Mouse (Mus musculus) CH12.LX (cell line): ENCODE measurements around the gene Isg15. TPM values are rescaled to one million over a fixed set of nuclear protein-coding genes. Genes with fewer than 3 reads are reported as not detected.

Experiments used
- DNase-seq: peaks from one replicate; pipeline ENCODE4 v3.0.0-alpha.2; 2013; ENCODE audit errors: extremely low read depth
- H3K27ac ChIP-seq: 2 replicates; pipeline ENCODE4 v1.5.1; 2012; ENCODE audit warnings: low read depth, mild to moderate bottlenecking, control low read depth, moderate library complexity; ENCODE audit not compliant: insufficient read depth
- H3K27me3 ChIP-seq: replicated peaks from 2 replicates; pipeline ENCODE3; 2012; ENCODE audit warnings: inconsistent platforms
- H3K36me3 ChIP-seq, 2 experiments: replicated peaks in 1 of 2; 2 replicates each; pipeline versions ENCODE3 to v1.6.1; 2012; ENCODE audit warnings: inconsistent platforms in 1 of 2, low read length in 1 of 2, mild to moderate bottlenecking in 1 of 2, mixed read lengths in 1 of 2, moderate library complexity in 1 of 2; ENCODE audit not compliant: control insufficient read depth in 1 of 2, insufficient read depth in 1 of 2
- H3K4me1 ChIP-seq, 2 experiments: 2 replicates each; pipeline ENCODE4 v1.6.1; 2012; ENCODE audit warnings: inconsistent platforms in 1 of 2, moderate library complexity in 1 of 2; ENCODE audit not compliant: insufficient read depth in 2 of 2, control insufficient read depth in 1 of 2
- H3K4me2 ChIP-seq: 2 replicates; pipeline ENCODE4 v1.6.1; 2012; ENCODE audit warnings: low read depth, mild to moderate bottlenecking, control low read depth; ENCODE audit not compliant: poor library complexity, insufficient read depth, severe bottlenecking
- H3K4me3 ChIP-seq, 3 experiments: fragments of 150-350 bp in 1 of 3; sonication (generic) in 1 of 3; replicated peaks in 1 of 3; 2 replicates each; pipeline versions ENCODE3 to v1.5.1; 2011 to 2012; ENCODE audit warnings: low read depth in 2 of 3, low read length in 2 of 3, mild to moderate bottlenecking in 2 of 3, moderate library complexity in 2 of 3, control low read depth in 1 of 3, improper control_type of control experiment in 1 of 3, inconsistent platforms in 1 of 3, mixed read lengths in 1 of 3; ENCODE audit not compliant: poor library complexity in 1 of 3
- H3K79me2 ChIP-seq: replicated peaks from 2 replicates; pipeline ENCODE4 v1.6.1; 2012; ENCODE audit warnings: mild to moderate bottlenecking, moderate library complexity; ENCODE audit not compliant: control insufficient read depth, poor library complexity, insufficient read depth, severe bottlenecking; ENCODE audit errors: extremely low read depth
- H3K9ac ChIP-seq: 2 replicates; pipeline ENCODE4 v1.6.1; 2012; ENCODE audit warnings: low read depth, mild to moderate bottlenecking, control low read depth, moderate library complexity; ENCODE audit not compliant: insufficient read depth
- H3K9me3 ChIP-seq: replicated peaks from 2 replicates; pipeline ENCODE3; 2012; ENCODE audit warnings: low read length, inconsistent platforms, mixed read lengths
- BHLHE40 ChIP-seq: IDR thresholded peaks from 2 replicates; pipeline ENCODE4 v1.6.1; 2011; ENCODE audit warnings: mild to moderate bottlenecking, low read depth, low read length, improper control_type of control experiment
- CHD1 ChIP-seq: IDR thresholded peaks from 2 replicates; pipeline ENCODE4 v1.6.1; 2012; ENCODE audit warnings: low read depth, low read length, improper control_type of control experiment, inconsistent platforms
- CHD2 ChIP-seq: IDR thresholded peaks from 2 replicates; pipeline ENCODE4 v1.6.1; 2011; ENCODE audit warnings: low read length, improper control_type of control experiment
- CTCF ChIP-seq, 2 experiments: IDR thresholded peaks in 1 of 2; conservative IDR thresholded peaks in 1 of 2; 2 replicates each; pipeline ENCODE4 v1.5.1; 2011 to 2012; ENCODE audit warnings: low read depth in 2 of 2, low read length in 2 of 2, improper control_type of control experiment in 1 of 2, inconsistent platforms in 1 of 2, mild to moderate bottlenecking in 1 of 2, moderate library complexity in 1 of 2
- E2F4 ChIP-seq: IDR thresholded peaks from 2 replicates; pipeline ENCODE4 v1.6.1; 2011; ENCODE audit warnings: low read depth, low read length, improper control_type of control experiment; ENCODE audit not compliant: insufficient replicate concordance
- EP300 ChIP-seq: IDR thresholded peaks from 2 replicates; pipeline ENCODE4 v1.6.1; 2011; ENCODE audit warnings: low read length, improper control_type of control experiment
- ETS1 ChIP-seq: conservative IDR thresholded peaks from 2 replicates; pipeline ENCODE4 v1.6.1; 2012; ENCODE audit warnings: low read depth, mild to moderate bottlenecking, inconsistent platforms, low read length, improper control_type of control experiment, moderate library complexity
- GABPA ChIP-seq: IDR thresholded peaks from 2 replicates; pipeline ENCODE4 v1.6.1; 2012; ENCODE audit warnings: low read depth, low read length, improper control_type of control experiment, inconsistent platforms; ENCODE audit not compliant: insufficient replicate concordance
- HCFC1 ChIP-seq: IDR thresholded peaks from 2 replicates; pipeline ENCODE4 v1.6.1; 2012; ENCODE audit warnings: low read depth, mild to moderate bottlenecking, inconsistent platforms, low read length, improper control_type of control experiment
- JUND ChIP-seq: conservative IDR thresholded peaks from 2 replicates; pipeline ENCODE4 v1.6.1; 2011; ENCODE audit warnings: low read depth, low read length, improper control_type of control experiment
- KAT2A ChIP-seq: IDR thresholded peaks from 2 replicates; pipeline ENCODE4 v1.6.1; 2012; ENCODE audit warnings: low read length, improper control_type of control experiment, inconsistent platforms; ENCODE audit not compliant: insufficient replicate concordance
- MAFK ChIP-seq: IDR thresholded peaks from 2 replicates; pipeline ENCODE4 v1.6.1; 2011; ENCODE audit warnings: low read length, improper control_type of control experiment; ENCODE audit not compliant: insufficient replicate concordance
- MEF2A ChIP-seq: IDR thresholded peaks from 2 replicates; pipeline ENCODE4 v1.6.1; 2014; ENCODE audit warnings: low read depth, mild to moderate bottlenecking, inconsistent platforms, low read length, improper control_type of control experiment, borderline replicate concordance
- MYC ChIP-seq: IDR thresholded peaks from 2 replicates; pipeline ENCODE4 v1.6.1; 2011; ENCODE audit warnings: low read depth, mild to moderate bottlenecking, improper control_type of control experiment, low read length
- NRF1 ChIP-seq: IDR thresholded peaks from 2 replicates; pipeline ENCODE4 v1.6.1; 2014; ENCODE audit warnings: low read depth, mild to moderate bottlenecking, inconsistent platforms, low read length, improper control_type of control experiment, moderate library complexity
- PAX5 ChIP-seq: IDR thresholded peaks from 2 replicates; pipeline ENCODE4 v1.6.1; 2012; ENCODE audit warnings: low read length, inconsistent platforms, mixed read lengths
- POLR2A ChIP-seq: IDR thresholded peaks from 2 replicates; pipeline ENCODE4 v1.6.1; 2011; ENCODE audit warnings: low read depth, mild to moderate bottlenecking, improper control_type of control experiment, low read length
- SMC3 ChIP-seq: IDR thresholded peaks from 2 replicates; pipeline ENCODE4 v1.6.1; 2011; ENCODE audit warnings: low read depth, low read length, improper control_type of control experiment
- TCF12 ChIP-seq: IDR thresholded peaks from 2 replicates; pipeline ENCODE4 v1.6.1; 2014; ENCODE audit warnings: low read depth, mild to moderate bottlenecking, inconsistent platforms, low read length, improper control_type of control experiment
- ZC3H11A ChIP-seq: IDR thresholded peaks from 2 replicates; pipeline ENCODE4 v1.6.1; 2012; ENCODE audit warnings: low read depth, mild to moderate bottlenecking, inconsistent platforms, low read length, improper control_type of control experiment
- dilution Hi-C: fragments of 300-500 bp; cut with MboI; formaldehyde crosslinking; loops from 2 replicates; pipeline ENCODE4 v1.14.3; 2020; ENCODE audit warnings: low sequenced_read_pairs; ENCODE audit not compliant: extremely low pct_unique_long_range_greater_than_20kb, extremely low pct_ligation_motif_present
- in situ Hi-C: fragments of 300-500 bp; cut with MboI; formaldehyde crosslinking; loops from 3 replicates; pipeline ENCODE4 v1.14.3; 2019; ENCODE audit warnings: low sequenced_read_pairs, low pct_ligation_motif_present, low pct_unique_long_range_greater_than_20kb, mixed read lengths
- polyA plus RNA-seq: library from polyadenylated mRNA; unstranded; fragments of >175 nt; gene quantifications from 2 replicates; pipeline ENCODE4 v1.2.1, GENCODE M21; 2012; ENCODE audit warnings: low read depth; ENCODE audit not compliant: insufficient read length
- total RNA-seq, 2 experiments: library from RNA; depleted of rRNA; stranded (reverse); fragments of 300-350 nt in 1 of 2; fragments of >200 nt in 1 of 2; gene quantifications; 2 replicates each; pipeline ENCODE4 v1.2.3; 2012 to 2014

The Isg15 gene
- total and polyA plus RNA-seq, 3 experiments = 4.8 to 6.8 (median 6.0) TPM

DNA sequence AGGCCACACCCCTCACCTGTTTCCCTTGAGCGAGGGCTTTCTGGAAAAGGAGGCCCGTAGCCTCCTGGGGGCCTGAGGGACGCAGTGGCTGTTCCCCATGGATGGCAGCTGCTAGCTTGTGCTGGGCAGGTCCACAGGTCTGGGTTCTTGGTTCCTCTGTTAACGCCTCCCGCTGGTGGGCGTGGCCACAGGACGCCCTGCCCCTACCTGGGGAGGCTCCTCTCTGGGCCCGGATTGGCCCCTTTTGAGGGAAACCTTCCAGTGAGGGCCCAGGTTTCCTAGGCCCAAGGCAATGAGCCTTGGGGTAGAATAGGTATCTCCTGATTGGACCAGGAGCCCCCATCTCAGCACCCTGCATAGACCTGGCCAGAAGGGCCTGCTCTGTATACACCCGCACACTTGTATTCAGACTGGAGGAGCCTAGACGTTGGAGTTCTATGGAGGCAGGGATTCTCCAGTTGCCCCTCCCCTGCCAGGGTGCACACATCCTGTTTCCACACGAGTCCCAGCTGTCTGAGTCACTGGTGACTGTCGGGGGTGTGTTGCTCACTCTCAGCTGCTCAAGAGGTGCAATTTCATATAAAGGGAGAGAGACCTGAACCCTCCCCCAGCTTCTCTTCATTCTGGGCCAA lies 27.9 kb upstream of the Isg15 start:
- no peak overlapping the region for H3K9ac ChIP-seq
- DNase-seq = no peak
- TF ChIP-seq POLR2A = no peak
- no peak for TF ChIP-seq SMC3
- TF ChIP-seq BHLHE40 = no peak
- no peak for TF ChIP-seq ETS1
- no peak for TF ChIP-seq CTCF (conservative IDR thresholded peaks at IDR 0.05 in 1 of 2, IDR thresholded peaks at IDR 0.05 in 1 of 2; ENCODE audit: low read depth in 2 of 2, low read length in 2 of 2)
- TF ChIP-seq GABPA = no peak
- no peaks in the 10 kb centered on the region for H3K79me2 ChIP-seq
- no peak overlapping the region for H3K4me2 ChIP-seq
- peaks cover 40 to 55% of the 10 kb centered on the region in 2 experiments for H3K36me3 ChIP-seq
- peaks cover 0 to 16% of the 10 kb centered on the region in 2 experiments; a peak in 2 of 4 replicates for H3K4me1 ChIP-seq
- no peak overlapping the region for H3K4me3 ChIP-seq
- no peaks in the 10 kb centered on the region for H3K27me3 ChIP-seq
- in situ Hi-C loops (no loop called here), dilution Hi-C loops (no loop called here)
- no peaks in the 10 kb centered on the region for H3K9me3 ChIP-seq
- H3K27ac ChIP-seq = no peak overlapping the region

DNA sequence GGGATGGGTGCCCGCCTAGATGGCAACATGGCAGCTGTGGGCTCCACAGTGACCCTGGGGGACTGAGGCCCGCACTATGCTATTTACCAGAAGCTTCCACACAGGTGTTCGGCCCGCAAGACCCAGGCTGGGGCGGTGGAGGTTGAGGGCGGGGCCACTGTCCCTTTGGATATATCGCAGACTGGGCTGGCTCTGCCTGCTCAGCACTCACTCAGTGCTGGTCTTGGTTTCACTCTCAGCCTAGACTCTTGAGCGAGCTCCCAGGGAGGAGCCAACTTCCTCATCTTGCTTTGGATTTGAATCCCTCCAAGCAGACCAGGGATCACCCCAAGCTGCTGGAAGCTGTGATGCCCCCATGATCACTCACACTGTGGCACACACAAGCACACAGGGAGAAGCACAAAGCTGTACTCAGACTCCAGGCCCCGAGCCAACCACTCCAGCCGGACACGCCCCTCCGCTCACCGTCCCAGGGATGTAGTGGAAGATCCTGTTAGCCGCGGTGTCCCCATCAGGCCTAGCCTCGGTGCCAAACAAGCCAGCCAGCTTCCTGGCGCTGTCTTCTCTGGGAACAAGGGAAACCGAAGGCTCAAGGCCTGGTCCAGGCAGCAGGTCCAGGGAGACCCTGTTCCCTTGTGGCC lies 27.3 kb upstream of the Isg15 start:
- H3K9ac ChIP-seq = no peak overlapping the region

DNA sequence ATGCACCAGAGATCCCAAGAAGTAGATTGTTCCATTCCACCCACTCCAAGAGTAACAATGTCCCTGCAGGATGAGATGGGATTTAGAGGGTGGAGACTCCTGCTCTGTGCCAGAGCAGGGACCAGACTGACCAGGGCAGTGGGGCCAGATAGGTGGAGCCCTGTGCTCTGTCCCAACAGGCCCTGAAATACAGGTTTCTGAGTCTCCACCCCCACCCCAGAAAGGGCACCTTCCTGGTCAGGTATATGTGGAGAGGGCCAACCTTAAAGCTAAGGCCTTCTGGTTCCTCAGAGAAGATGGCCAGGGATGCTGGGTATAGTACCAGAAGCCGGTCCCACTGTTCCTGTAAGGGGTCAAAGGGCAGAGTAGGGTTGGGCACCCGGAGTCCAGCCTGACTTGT lies 23.7 kb upstream of the Isg15 start:
- Histone ChIP-seq H3K27ac (no peak overlapping the region), H3K4me1 (peaks cover 0 to 14% of the 10 kb centered on the region in 2 experiments; a peak in 2 of 4 replicates), H3K36me3 (peaks cover 8 to 36% of the 10 kb centered on the region in 2 experiments), H3K79me2 (no peaks in the 10 kb centered on the region), H3K9ac (no peak overlapping the region), H3K4me2 (no peak overlapping the region), H3K27me3 (no peaks in the 10 kb centered on the region), H3K4me3 (no peak overlapping the region), H3K9me3 (no peaks in the 10 kb centered on the region)
- no peak for DNase-seq
- in situ Hi-C loops (no loop called here), dilution Hi-C loops (no loop called here)
- TF ChIP-seq CHD2 (no peak), MAFK (no peak), E2F4 (no peak), EP300 (no peak), TCF12 (no peak), KAT2A (no peak), SMC3 (no peak), NRF1 (no peak), MEF2A (no peak), CHD1 (no peak), MYC (no peak), ZC3H11A (no peak), PAX5 (no peak), JUND (no peak)

More for the DNA sequence above, 27.3 kb upstream of the Isg15 start:
- dilution Hi-C loops = no loop called here
- no peak overlapping the region for H3K4me3 ChIP-seq
- no peaks in the 10 kb centered on the region for H3K27me3 ChIP-seq
- peaks cover 37 to 52% of the 10 kb centered on the region in 2 experiments for H3K36me3 ChIP-seq
- no peak overlapping the region for H3K27ac ChIP-seq
- TF ChIP-seq ETS1 (no peak), CHD2 (no peak), JUND (no peak), MEF2A (no peak), KAT2A (no peak), HCFC1 (no peak)
- DNase-seq = no peak
- no peak overlapping the region for H3K4me2 ChIP-seq
- in situ Hi-C loops = no loop called here
- peaks cover 0 to 14% of the 10 kb centered on the region in 2 experiments; a peak in 2 of 4 replicates for H3K4me1 ChIP-seq
- no peaks in the 10 kb centered on the region for H3K9me3 ChIP-seq
- H3K79me2 ChIP-seq = no peaks in the 10 kb centered on the region
